Comparison of ENCODE assay signal across 9 mouse cellular contexts in the genomic region with DNA sequence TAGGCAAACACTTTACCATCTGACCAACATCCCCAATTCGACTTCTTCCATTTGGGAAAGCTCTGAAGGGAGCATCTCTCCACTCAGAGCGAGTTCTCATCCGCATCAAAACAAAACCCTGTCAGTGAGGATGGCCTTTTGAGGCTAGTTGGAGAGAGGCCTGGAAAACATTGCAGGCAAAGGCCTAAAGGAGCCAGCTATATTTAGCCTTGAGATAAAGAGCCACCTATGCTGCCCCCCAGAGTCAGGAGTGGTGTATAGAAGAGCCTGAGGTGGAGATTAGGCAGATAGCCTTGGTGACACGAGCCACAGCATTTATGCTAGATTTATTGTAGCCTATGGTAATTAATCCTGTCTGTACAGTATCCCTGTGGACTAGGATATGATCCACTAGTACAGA. TPM values are rescaled to one million over a fixed set of nuclear protein-coding genes. Genes with fewer than 3 reads are reported as not detected.
A peak's percentile ranks its signal among the peaks of the same experiment; 100 is the strongest.
DNase-seq lines count a peak whose midpoint lies in the region; ATAC-seq and TF ChIP-seq lines count a peak whose summit lies in the region.
"Had no signal": no experiment of that assay in that cellular context is flagged by ENCODE, and none has a peak within 500 bp of the region (broad histone marks: within the 10 kb centered on the region; RNA-seq: fewer than 3 reads in every experiment).

No protein-coding gene starts in this region.

- TF ChIP-seq EP300 in heart, adult 2 months (IDR thresholded peaks at IDR 0.05; ENCODE audit: insufficient read depth, low read depth, low read length), result no peak

- 33% methylated on average over 4 of the region's 4 CpGs for WGBS in heart, adult 2 months

- no peaks in the 10 kb centered on the region for H3K27me3 ChIP-seq in heart, adult 2 months (ENCODE audit: control insufficient read depth, insufficient read depth, low read length)

- no peak for DNase-seq in left cerebral cortex, adult 2 months (ENCODE audit: extremely low spot score in 1 of 2, low spot score in 2 of 2)
- no peak for DNase-seq in left cerebral cortex, postnatal 10 days (ENCODE audit: extremely low spot score in 1 of 2, low spot score in 2 of 2)
- peak; percentile 44 for DNase-seq in brain, embryonic 14.5 days (ENCODE audit: low read depth)
- peak in 1 of 2 experiments; percentile 59 for DNase-seq in heart, adult 2 months
- peak; percentile 48 to 58 for DNase-seq in layer of hippocampus, postnatal 10 days (ENCODE audit: low spot score in 2 of 2)
- peak; percentile 81 for DNase-seq in retina, embryonic 14.5 days (ENCODE audit: low spot score)
- no peak for DNase-seq in urinary bladder, postnatal 14 days (ENCODE audit: low spot score)

- peak overlapping the region; percentile 25; the same call in 1 of the 2 replicates for H3K9ac ChIP-seq in heart, adult 2 months (ENCODE audit: low read depth, low read length)
- H3K9ac ChIP-seq: liver, embryonic 14.5 days had no signal

- H3K79me2 ChIP-seq in heart, adult 2 months (replicated peaks; ENCODE audit: control insufficient read depth, insufficient read depth, low read length), result peaks cover 1% of the 10 kb centered on the region; the same call in 1 of the 2 replicates

- H3K27ac ChIP-seq in left cerebral cortex, adult 2 months, result peak overlapping the region; percentile 12; the same call in 1 of the 2 replicates
- peak overlapping the region; percentile 97 for H3K27ac ChIP-seq in heart, adult 2 months
- H3K27ac ChIP-seq: liver, embryonic 14.5 days had no signal

- intact Hi-C loops in left cerebral cortex, adult 2 months (cut with DNase I), result loop anchor here (5.0 kb wide), 3 partner anchors 140 to 310 kb away; a partner anchor contains a TSS
- intact Hi-C loops in left cerebral cortex, postnatal 10 days (cut with DNase I), result loop anchor here (5.0 kb wide), 1 partner anchor 220 kb away; no protein-coding TSS in a partner anchor
- intact Hi-C loops in heart, adult 2 months (cut with DNase I), result loop anchor here (2.0 to 5.0 kb wide), 2 partner anchors 49 to 220 kb away; no protein-coding TSS in a partner anchor

- TF ChIP-seq POLR2A in brain, embryonic 14.5 days (IDR thresholded peaks at IDR 0.05; ENCODE audit: borderline replicate concordance, extremely low read depth, insufficient read depth, insufficient read length, poor library complexity, severe bottlenecking), result no peak
- no peak for TF ChIP-seq POLR2A in heart, adult 2 months (IDR thresholded peaks at IDR 0.05; ENCODE audit: insufficient read depth, low read depth, low read length)

- H3K4me1 ChIP-seq in heart, adult 2 months (ENCODE audit: control insufficient read depth, insufficient read depth, low read length), result peaks cover 7% of the 10 kb centered on the region

- ATAC-seq in erythroblast, adult 5-6 weeks (replicated peaks; ENCODE audit: low FRiP score, poor library complexity, severe bottlenecking), result no peak

- no peak overlapping the region; the same call in 1 of the 2 replicates for H3K4me3 ChIP-seq in left cerebral cortex, adult 2 months
- H3K4me3 ChIP-seq in heart, adult 2 months, result no peak overlapping the region

- H3K36me3 ChIP-seq in heart, adult 2 months (ENCODE audit: control insufficient read depth, insufficient read depth, low read length), result no peaks in the 10 kb centered on the region; the same call in 1 of the 2 replicates

- TF ChIP-seq CTCF in left cerebral cortex, adult 2 months (IDR thresholded peaks at IDR 0.05), result peak; percentile 53
- peak; percentile 39; the same call in 1 of the 2 replicates for TF ChIP-seq CTCF in brain, embryonic 14.5 days (IDR thresholded peaks at IDR 0.05; ENCODE audit: borderline replicate concordance, extremely low read depth, insufficient read depth, insufficient read length)
- peak; percentile 71 for TF ChIP-seq CTCF in heart, adult 2 months (IDR thresholded peaks at IDR 0.05)

RNA-seq across cellular contexts. Expression of a gene that starts 1.9 kb away (rescaled TPM):
- total RNA-seq in left cerebral cortex, adult 2 months (2021), result 10 to 100 TPM; 52.7 to 53.1 TPM
- 10 to 100 TPM; 50.3 to 53.0 TPM for total RNA-seq in left cerebral cortex, postnatal 10 days (2021)
- 48.0 and 52.3 TPM in 2 replicates for polyA plus RNA-seq in brain, embryonic 14.5 days (2012; rRNA removed)
- total RNA-seq in heart, adult 2 months (2021), result 10 to 100 TPM; 16.1 to 21.0 TPM
- polyA plus RNA-seq in heart, adult 2 months (2012; rRNA removed), result 20.6 and 23.8 TPM in 2 replicates
- 10 to 100 TPM; 43.0 to 54.4 TPM for total RNA-seq in layer of hippocampus, postnatal 10 days (2021)
- 0.84 TPM in 1 of 2 replicates, not detected in the other for total RNA-seq in erythroblast, adult 5-6 weeks (2015; ENCODE audit: low replicate concordance)
- 0.43 and 0.70 TPM in 2 replicates for total RNA-seq in erythroblast, adult 5-6 weeks (2017; ENCODE audit: low replicate concordance)

RNA-seq across cellular contexts. Expression of a gene that starts 48.3 kb away (rescaled TPM):
- 10 to 100 TPM; 22.5 to 23.8 TPM for total RNA-seq in left cerebral cortex, adult 2 months (2021)
- total RNA-seq in left cerebral cortex, postnatal 10 days (2021), result 10 to 100 TPM; 20.8 to 21.0 TPM
- 33.5 and 37.0 TPM in 2 replicates for polyA plus RNA-seq in brain, embryonic 14.5 days (2012; rRNA removed)
- 10 to 100 TPM in 1 of 2 experiments, 1 to 10 TPM in 1; 9.7 to 11.8 TPM for total RNA-seq in heart, adult 2 months (2021)
- polyA plus RNA-seq in heart, adult 2 months (2012; rRNA removed), result 11.0 and 13.0 TPM in 2 replicates
- total RNA-seq in layer of hippocampus, postnatal 10 days (2021), result 10 to 100 TPM; 17.2 to 21.3 TPM
- total RNA-seq in erythroblast, adult 5-6 weeks (2015; ENCODE audit: low replicate concordance), result 1.9 and 7.3 TPM in 2 replicates
- not detected in 2 replicates for total RNA-seq in erythroblast, adult 5-6 weeks (2017; ENCODE audit: low replicate concordance)

RNA-seq across cellular contexts. Expression of a gene that starts 50.7 kb away (rescaled TPM):
- total RNA-seq in left cerebral cortex, adult 2 months (2021), result 1 to 10 TPM in 1 of 2 experiments, under 1 TPM in 1; 0.56 to 1.5 TPM
- 1 to 10 TPM in 1 of 2 experiments, under 1 TPM in 1; 0.36 to 1.5 TPM for total RNA-seq in left cerebral cortex, postnatal 10 days (2021)
- 1.3 and 1.7 TPM in 2 replicates for polyA plus RNA-seq in brain, embryonic 14.5 days (2012; rRNA removed)
- under 1 TPM; 0.18 to 0.47 TPM for total RNA-seq in heart, adult 2 months (2021)
- polyA plus RNA-seq in heart, adult 2 months (2012; rRNA removed), result 0.85 and 1.7 TPM in 2 replicates
- total RNA-seq in layer of hippocampus, postnatal 10 days (2021), result under 1 TPM; 0.21 to 0.58 TPM
- total RNA-seq in erythroblast, adult 5-6 weeks (2015; ENCODE audit: low replicate concordance), result not detected in 2 replicates
- total RNA-seq in erythroblast, adult 5-6 weeks (2017; ENCODE audit: low replicate concordance), result not detected in 2 replicates

Comparison
In these comparisons a context has a peak if more than half of its experiments do, and no peak if none do; other contexts are left out.
1. DNase-seq: peak in brain, embryonic 14.5 days (single experiment), layer of hippocampus, postnatal 10 days (2 of 2) and retina, embryonic 14.5 days (single experiment); none in left cerebral cortex, adult 2 months (0 of 2), left cerebral cortex, postnatal 10 days (0 of 2) and urinary bladder, postnatal 14 days (single experiment).
2. RNA of a gene that starts 1.9 kb away (total RNA-seq): 43.0 to 54.4 TPM in layer of hippocampus, postnatal 10 days, 52.7 to 53.1 TPM in left cerebral cortex, adult 2 months, 50.3 to 53.0 TPM in left cerebral cortex, postnatal 10 days and 16.1 to 21.0 TPM in heart, adult 2 months; 0.43 to 0.84 TPM in erythroblast, adult 5-6 weeks; every median in the first group is over 4 times any median in the second.
3. Peak in every context shown above with its lines, with median percentiles within 50 percentile points of each other: CTCF ChIP-seq.